Mouse (Mus musculus) ES-CJ7 (cell line): ENCODE results near the gene Slc48a1.
A peak's percentile ranks its signal among the peaks of the same experiment; 100 is the strongest.

ENCODE experiments used
- DNase-seq: peaks from one replicate; pipeline ENCODE4 v3.0.0; 2011; ENCODE audit warnings: low read depth, low spot score

Slc48a1 gene

GRCm38 (mm10) chr15:97825941-97826587 lies 47.7 kb downstream of the Slc48a1 start:
- no peak for DNase-seq

GRCm38 (mm10) chr15:97826588-97827261 lies 48.4 kb downstream of the Slc48a1 start:
- no peak for DNase-seq

GRCm38 (mm10) chr15:97827401-97827800 lies 49.1 kb downstream of the Slc48a1 start:
- DNase-seq, result no peak

GRCm38 (mm10) chr15:97828221-97828842 lies 50.0 kb downstream of the Slc48a1 start:
- DNase-seq, result no peak

- DNase-seq, result peak; percentile 45
Observed at GRCm38 (mm10) chr15:97828901-97829338, 50.6 kb downstream of the Slc48a1 start.

GRCm38 (mm10) chr15:97829432-97829831 lies 51.1 kb downstream of the Slc48a1 start:
- DNase-seq, result peak; percentile 84

GRCm38 (mm10) chr15:97830253-97830787 lies 52.0 kb downstream of the Slc48a1 start:
- DNase-seq, result no peak

GRCm38 (mm10) chr15:97830788-97831241 lies 52.5 kb downstream of the Slc48a1 start:
- no peak for DNase-seq

GRCm38 (mm10) chr15:97831242-97831986 lies 53.1 kb downstream of the Slc48a1 start:
- peak; percentile 60 for DNase-seq

GRCm38 (mm10) chr15:97831987-97832640 lies 53.8 kb downstream of the Slc48a1 start:
- DNase-seq, result no peak

- peak; percentile 28 for DNase-seq
Observed at GRCm38 (mm10) chr15:97832764-97833479, 54.6 kb downstream of the Slc48a1 start.

- DNase-seq, result peak; percentile 37
Observed at GRCm38 (mm10) chr15:97836153-97836893, 58.0 kb downstream of the Slc48a1 start.

GRCm38 (mm10) chr15:97836894-97837247 lies 58.6 kb downstream of the Slc48a1 start:
- DNase-seq, result no peak

GRCm38 (mm10) chr15:97837491-97838061 lies 59.3 kb downstream of the Slc48a1 start:
- no peak for DNase-seq

- DNase-seq, result no peak
Observed at GRCm38 (mm10) chr15:97838395-97838794, 60.1 kb downstream of the Slc48a1 start.

GRCm38 (mm10) chr15:97839012-97839411 lies 60.7 kb downstream of the Slc48a1 start:
- DNase-seq, result no peak

GRCm38 (mm10) chr15:97839473-97839872 lies 61.2 kb downstream of the Slc48a1 start:
- DNase-seq, result no peak

- peak; percentile 71 for DNase-seq
Observed at GRCm38 (mm10) chr15:97839991-97840455, 61.7 kb downstream of the Slc48a1 start.

GRCm38 (mm10) chr15:97840781-97841180 lies 62.5 kb downstream of the Slc48a1 start:
- DNase-seq, result no peak
